Mouse (Mus musculus) right cerebral cortex, postnatal 25 days (tissue): ENCODE measurements around the gene Cdh5.
"Not testable (repeated sequence)": the region's sequence is repeated elsewhere in the genome, so short reads cannot be mapped to it uniquely, and the experiment has no call there.

Experiments used
- DNase-seq: peaks from one replicate; pipeline ENCODE4 v3.0.0; 2022

The Cdh5 gene

DNA sequence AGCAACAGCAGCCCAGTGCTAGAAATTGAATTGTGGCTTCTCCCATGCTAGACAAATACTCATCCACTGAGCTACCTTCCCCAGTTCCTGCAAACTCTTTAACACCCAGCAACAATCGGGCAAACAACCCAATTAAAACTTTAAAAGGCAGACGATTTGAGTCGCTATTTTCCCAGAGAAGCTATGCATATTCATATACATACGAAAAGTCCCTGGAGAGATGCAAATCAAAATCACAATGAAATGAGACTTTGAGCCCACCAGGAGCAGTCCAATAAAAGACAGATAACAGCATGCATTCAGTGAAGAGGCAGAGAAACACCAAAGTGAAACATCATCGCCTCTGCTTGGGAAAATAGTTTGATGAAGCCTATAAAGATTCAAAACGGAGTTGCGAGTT, 8.1 kb upstream of the Cdh5 start:
- no peak for DNase-seq

DNA sequence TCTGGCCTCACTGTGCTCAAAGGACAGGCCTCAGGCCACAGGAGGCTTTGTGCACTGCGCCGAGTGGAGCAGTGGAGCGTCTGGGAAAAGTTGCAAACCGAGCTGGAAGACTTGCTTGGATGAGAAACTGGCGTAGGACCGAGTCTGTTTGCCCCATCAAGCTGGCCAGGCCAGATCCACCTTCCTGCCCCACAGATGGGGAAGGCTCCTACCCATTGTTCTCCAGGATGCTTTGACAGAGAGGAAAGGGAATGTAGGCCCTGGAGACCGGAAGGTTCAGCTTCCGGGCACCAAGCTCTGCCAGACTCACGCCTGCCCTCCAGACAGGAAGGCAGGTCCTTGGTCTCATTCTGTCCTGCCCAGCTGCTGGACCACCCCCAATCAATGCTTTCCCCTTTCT, 5.8 kb upstream of the Cdh5 start:
- no peak for DNase-seq

DNA sequence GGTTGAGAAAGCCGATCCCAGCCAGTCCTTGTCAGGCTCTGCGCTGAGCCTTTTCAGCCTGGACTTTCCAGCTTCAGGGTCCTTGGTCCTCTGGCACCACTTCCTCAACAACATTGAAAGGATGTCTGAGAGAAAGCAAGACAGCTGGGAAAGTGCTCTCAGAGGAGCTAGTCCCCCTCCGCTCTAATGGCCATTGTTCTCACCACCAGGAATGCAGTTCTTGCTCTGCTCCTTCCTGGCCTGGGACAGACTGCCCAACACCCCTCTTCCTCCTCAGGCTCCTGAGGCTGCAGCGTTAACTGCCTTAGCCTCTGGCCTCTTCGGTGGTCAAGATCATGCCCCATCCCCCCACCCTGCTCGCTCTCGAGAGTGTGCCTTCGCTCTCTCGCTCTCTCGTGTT, 4.8 kb upstream of the Cdh5 start:
- DNase-seq: no peak

DNA sequence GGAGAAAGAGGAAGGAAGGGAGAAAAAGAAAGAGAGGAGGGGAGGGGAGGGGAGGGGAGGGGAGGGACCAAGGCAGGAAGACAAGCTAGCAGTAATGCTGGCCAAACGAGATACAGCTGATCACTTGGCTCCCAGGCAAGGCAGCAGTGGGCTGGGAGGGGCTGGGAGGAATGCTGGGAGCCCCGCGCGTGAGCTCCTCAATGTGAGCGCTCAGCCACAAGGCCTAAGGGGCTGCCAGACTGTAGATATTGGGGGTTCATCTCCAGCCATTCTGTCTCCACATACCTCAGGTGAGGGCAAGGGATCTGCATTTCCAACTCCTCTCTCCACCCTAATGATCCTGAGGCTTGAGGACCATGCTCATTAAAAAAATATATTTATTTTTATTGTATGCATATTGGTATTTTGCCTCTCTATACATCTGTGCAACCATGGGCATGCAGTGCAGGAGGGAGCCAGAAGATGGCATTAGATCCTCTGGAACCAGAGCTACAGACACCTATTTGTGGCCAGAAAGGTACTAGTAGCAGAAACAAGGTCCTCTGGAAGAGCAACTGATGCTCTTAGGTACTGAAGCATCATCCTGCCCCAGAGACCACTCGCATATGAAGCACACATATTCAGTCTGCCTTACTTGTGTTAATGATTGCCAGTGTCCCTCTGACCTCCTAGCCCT, 2.6 kb upstream of the Cdh5 start:
- DNase-seq: no peak

DNA sequence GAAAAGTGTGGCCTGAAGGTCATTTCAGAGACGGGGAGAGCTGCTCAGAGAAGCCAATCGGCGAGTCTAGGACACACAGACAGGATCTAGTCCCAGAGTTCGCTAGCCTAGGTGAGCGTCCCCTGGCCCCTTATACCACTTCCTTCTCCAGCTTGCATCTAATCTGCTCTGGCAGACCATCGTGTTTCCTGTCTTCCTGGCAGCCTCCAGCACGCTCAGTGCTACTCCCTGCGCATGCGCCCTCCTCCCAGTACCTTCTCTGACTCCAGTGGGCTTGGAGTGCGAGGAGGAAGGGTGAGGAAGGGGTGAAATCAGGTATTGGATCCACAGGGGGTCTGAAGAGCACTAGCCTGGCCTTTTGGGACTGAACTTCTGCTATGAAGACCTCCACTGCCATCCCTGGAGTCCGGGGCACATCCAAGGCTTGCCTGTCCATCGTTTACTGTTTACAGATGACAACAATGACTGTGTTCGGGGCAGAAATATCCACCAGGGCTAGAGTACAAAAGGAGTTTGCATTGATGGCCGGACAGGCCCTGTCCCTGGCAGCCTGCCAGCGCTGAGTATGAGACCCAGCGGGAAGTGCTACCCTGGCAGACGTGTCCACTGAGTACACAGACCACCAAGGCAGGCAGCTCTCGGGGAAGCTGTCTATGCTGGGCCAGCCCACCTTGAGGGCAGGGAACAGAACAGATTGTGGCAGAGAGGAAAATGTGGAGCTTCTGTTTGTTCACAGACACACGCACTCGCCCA, 1.9 kb upstream of the Cdh5 start:
- DNase-seq: no peak

DNA sequence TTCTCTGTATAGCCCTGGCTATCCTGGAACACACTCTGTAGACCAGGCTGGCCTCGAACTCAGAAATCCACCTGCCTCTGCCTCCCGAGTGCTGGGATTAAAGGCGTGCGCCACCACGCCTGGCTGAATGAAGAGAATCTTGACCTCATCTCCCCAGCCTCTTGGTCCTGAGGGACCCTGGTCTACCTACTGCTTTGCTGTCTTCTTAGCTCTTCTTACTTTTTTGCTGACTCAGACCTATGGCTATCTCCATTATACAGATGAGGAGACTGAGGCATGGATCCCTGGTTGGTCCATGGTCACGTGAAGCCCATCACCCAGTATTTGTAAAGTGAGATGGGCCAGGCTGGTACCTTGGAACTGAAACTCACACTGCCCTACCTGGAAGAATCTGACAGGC, 701 bp upstream of the Cdh5 start:
- not testable (repeated sequence) for DNase-seq

DNA sequence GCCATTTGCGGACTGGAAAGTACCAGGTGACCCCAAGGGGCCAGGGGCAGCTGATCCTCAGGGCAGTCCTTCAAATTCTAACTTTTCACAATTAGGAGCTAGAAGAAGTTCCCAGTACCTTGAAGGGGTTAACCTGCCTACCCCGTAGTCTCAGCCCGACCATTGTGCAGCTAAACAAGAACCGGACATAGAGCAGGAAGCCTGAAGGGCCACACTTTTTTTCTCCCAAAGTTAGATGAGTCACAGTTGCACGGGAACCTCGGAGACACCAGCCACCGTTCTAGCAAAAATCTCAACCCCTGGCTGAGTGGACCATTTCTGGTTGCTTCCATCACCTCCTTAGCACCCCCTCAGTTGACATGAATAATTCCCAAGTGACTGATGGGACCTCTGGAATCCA, 2.0 kb downstream of the Cdh5 start:
- no peak for DNase-seq

DNA sequence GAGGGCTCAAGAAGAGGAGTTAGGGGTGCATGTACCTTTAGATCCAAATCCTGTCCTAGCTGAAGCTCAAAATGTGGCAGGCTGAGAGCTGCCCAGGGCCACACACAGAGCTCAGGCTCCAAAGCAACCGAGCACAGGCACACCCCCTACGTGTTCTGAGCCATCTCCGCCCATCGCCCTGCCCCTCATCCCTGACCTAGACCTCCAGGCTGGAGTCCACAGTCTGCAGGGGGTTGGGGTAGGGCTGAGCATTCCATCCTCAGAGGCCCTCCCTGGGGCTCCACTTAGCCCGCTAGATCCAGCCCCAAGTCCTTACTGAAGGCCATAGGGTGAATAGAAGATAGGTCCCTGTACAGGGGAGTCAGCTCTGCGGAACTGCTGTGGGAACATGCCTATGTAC, 4.3 kb downstream of the Cdh5 start:
- DNase-seq: no peak

DNA sequence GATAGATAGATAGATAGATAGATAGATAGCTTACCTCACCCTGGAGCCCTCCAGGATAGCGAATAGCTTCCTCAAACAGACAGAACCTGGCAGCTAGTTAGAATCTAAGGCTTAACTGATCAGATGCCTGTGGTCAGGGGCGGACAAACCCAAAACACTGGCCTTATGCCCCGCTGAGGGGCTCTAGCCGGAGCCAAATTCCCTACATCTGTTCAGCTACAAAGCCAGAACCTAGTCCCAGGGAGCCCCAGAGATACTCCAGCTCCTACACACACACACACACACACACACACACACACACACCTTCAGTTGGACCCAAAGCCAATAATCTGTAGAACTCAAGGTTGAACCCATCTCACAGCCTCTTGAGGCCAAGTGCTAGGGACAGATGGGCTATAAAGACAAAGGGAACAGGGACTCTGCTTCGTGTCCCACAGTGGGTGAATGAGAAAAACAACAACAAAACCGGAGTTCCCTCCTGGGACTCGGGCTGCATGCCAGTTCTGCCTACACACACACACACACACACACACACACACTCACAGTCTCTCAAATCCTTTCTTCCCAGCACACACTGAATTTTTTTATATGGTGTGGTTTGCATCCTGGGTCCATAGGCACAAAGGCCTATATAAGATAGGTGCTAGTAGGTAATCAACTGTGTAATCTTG, 5.0 kb downstream of the Cdh5 start:
- no peak for DNase-seq

DNA sequence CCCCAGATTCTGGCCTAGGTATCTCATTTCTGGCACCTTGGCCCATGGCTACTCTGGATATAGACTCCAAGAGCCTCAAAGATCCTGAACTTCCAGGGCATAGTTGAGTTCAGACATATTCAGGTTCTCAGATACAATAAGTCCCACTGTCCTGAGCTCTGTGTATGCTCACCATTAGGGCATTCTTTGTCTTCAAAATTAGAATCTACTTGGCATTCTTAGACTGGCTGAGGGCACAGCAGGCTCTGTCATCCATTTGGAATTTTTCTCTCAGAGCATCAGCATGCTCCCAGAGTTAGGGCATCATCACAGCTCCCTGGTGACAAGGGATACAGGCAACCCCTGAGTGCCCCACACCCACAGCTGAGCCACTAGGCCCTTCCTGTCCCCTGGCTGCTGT, 5.7 kb downstream of the Cdh5 start:
- no peak for DNase-seq

DNA sequence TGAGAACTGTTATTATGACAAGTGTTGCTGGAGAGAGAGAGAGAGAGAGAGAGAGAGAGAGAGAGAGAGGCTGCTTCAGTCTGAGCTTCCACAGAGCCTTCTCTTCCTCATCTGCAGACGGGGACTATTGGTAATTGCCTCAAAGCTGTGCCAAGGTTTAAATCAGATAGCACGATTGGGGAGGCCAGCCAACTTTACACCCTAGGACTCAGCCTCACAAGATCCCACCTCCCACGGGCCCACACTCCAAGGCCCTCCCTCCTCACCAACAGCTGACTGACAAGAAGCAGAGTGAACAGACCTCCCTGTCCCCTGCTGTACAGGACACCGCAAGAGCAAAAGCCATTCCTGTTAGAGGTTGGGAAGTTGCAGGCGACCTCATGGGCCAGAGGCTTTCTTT, 6.6 kb downstream of the Cdh5 start:
- DNase-seq: no peak

DNA sequence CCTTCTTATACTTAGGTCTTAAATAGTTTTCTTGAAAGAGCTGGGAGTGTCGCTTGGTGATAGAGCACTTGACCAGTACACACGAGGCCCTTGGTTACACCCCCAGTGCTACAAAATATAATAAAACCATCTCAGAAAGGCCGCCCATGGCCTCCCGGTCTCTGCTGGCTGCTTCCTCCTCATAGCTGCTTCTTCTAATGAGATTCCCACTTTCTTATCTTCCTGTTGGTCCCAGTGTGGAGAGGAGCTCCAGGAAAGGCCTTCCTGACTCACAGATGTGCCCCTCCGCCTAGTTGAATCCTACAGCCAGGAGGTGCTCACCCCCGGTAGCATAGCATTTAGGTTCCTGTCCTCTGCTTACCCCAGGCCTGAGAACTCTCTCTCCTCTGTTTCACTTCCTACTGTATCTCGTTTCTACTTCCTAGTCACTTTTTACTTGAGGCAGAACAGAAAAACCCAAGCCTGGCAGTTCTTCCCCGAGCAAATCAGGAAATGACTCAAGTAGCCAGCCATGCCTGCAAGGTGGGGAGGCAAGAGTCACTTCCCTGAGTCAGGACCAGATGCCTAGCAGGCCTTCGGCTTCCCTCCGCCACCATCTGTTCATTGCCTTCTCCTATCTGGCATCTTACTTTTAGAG, 9.2 kb downstream of the Cdh5 start:
- no peak for DNase-seq

DNA sequence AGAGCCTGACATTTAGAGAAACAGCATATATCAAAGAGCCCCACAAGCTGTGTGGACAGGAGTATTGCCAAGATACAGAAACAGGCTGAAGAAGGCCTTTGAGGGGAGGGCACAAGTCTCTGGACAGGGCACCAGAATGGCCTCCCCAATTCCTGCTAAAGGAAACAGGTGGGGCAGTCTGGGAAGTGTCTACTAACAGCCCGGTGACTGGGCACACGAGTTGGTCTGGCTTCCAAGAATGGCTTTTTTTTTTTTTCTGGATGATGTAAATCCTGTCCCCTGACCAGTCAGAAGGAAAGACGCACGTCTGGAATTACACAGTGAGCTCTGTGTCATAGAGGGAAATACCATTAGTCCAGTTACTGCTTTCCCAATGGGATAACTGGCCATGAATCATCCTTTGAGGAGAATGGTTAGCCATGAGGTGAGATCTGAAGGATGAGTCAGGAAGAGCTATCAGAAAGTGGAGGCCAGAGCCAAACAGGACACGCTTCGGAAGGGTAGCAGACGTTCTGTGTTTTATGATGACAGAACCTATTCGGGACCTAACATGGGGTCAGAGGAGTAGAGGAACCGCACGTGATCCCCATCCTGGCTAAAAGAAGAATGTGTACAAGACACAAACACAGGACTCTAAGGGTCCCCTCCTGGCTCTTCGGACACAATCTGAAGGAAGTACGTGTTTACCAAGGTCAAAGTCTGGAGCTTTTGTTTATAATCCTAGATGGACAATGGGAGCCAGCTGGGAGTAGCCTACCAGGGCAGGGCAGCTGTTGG, 20.4 kb downstream of the Cdh5 start:
- DNase-seq: no peak

DNA sequence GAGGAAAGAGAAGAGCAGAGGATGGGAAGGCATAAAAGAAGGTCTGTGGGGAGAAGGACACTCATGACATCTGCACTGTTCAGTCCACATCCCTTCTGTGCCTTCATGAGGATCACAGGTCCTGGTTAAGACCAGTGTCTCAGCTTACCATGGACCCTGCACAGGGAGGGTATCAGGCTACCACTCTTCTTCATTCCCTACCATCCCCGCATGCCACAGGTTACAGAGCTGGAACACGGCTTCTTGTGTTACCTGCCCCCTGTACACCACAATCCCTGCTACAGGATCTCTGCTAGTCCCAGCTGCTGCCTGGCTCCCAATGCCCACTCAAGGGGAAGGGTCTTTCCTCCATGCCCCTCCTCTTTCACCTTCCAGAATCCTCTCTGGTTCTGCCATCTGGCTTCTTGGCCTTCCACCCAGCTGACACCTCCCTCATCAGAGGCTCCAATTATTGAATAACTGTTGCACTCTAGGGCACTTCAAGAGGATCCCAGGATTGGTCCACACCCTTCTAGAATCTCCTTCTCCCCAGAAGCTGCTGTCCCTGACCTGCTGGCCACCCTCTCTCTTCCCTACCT, 21.7 kb downstream of the Cdh5 start:
- DNase-seq: no peak

DNA sequence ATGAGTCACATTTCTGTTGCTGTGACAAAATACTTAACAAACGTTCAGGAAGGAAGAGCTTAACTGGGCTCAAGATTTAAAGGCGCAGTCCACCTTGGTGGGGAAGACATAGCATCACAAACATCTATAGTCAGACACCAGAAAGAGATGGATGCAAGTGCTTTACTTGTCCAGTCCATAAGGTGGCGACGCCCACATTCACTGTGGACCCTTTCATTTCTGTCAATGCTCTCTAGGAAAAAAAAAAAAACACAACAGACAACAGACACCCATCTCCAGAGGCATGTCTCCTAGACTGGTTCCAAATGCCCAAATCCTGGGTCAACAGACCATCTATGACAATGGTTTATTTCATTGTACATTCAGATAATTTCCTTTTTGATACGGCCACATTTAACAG, 23.1 kb downstream of the Cdh5 start:
- no peak for DNase-seq

DNA sequence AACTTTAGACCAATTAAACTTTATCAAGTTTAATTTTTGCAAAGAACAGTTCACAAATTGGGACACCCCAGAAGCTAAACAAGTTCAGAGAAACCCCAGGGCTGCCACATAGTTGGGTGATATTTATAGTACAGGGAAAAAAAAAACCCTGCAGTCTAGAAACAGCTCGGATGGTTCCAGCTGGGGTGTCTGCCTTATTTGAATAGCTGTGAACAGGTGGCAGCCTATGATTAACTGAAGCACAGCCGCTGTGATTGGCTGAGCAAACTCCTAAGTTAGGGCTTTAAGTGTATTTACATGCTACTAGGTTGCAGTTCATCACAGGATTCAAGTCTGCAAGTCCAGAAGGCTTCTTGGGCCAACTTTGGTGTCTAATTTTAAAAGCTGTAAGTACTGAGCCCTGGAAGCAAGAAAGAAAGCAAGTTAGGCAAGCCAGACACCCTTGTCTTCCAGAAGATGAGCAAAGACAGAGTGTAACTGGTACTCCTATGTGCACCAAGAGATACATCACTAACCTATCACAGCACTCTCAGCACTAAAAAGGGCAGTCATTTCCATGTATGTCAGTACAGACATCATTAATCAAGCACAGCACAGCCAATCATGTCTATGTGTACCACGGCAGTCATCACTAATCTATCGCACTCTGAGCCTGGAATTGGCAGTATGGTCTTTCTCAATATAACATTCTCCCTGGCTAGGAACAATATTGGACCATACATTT, 25.9 kb downstream of the Cdh5 start:
- DNase-seq: peak; percentile 55

DNA sequence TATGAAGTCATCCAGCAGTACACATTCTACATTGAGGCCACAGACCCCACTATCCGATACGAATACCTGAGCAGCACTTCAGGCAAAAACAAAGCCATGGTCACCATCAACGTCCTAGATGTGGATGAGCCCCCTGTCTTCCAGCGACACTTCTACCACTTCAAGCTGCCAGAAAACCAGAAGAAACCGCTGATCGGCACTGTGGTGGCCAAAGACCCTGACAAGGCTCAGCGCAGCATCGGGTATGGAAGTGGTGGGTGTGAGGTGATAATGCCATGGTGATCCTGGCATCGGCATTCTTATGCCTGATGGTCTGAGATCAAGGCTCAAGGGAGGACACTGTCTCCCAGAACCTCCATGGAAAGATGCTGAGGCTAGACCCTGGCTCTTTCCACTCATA, 29.5 kb downstream of the Cdh5 start:
- no peak for DNase-seq

DNA sequence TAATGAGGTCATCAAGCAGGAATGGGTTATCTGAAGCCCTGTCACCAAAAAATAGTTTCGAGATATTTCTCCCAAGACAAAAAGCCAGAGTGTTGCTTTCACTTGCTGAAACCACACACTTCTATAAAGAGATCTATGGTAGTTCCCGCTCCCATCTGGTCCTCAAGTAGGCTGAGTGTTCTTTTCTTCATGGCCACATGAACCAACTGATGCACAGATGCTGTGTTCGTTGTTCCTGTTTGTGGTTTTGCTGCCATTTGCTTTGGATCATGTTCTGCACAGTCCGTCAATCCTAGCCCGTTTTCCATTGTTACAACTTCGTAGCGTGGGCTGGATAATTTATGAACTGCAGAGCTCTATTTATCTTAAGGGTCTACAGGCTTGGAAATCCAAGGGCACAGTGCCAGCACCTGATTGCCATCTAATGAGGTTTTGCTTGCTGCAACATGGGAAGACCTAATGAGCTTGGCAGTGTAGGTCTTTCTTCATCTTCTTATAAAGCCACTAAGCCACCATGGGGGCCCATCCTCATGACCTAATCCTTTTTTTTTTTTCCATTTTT, 30.1 kb downstream of the Cdh5 start:
- DNase-seq: no peak

DNA sequence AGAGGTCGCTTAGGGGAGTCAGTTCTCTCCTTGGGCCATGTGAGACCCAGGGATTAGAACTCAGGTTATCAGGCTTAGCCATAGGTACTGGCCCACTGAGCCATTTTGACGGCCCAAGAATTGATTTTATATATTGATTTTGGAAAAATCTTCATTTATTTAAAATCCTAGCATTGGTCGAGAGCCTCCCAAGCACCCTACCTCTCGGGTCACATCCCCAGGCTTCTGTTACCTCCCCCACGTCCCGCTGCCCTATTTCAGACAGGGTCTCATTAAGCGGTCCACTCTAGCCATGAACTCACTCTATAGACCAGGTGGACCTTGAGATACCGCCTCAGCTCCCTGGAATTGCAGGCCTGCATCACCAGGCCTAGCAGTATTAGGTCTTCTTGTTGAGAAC, 33.1 kb downstream of the Cdh5 start:
- DNase-seq: no peak

DNA sequence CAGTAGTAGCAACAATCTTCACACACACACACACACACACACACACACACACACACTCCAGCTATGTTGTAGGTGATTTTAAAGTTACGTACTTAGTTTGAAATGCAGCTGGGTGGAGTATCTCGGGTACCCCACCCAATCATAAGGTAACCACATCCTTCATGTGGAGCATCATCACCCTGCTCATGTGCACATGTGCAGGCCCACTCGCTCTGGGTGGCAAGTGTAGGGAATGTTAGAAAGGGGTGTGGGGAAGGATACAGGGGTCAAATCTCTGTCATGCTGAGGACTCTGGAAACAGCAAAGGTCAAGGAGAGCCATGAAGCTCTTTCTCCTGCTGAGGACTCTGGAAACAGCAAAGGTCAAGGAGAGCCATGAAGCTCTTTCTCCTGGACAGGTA, 34.9 kb downstream of the Cdh5 start:
- no peak for DNase-seq

DNA sequence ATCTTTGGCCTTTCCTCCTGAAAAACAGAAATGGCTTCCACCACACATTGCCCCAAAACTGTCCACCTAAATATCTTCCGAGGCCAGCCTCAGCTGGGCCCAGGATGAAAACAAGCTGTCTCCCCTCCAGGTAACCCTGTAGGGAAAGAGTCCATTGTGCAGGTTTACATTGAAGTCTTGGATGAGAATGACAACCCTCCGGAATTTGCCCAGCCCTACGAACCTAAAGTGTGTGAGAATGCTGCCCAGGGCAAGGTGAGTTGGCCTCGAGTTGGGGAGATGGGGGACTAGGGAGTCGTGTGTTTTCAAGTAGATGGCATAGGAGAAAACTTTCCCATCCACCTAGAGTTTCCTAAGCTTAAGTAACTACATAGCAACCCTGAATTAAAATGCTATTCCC, 36.2 kb downstream of the Cdh5 start:
- no peak for DNase-seq

DNA sequence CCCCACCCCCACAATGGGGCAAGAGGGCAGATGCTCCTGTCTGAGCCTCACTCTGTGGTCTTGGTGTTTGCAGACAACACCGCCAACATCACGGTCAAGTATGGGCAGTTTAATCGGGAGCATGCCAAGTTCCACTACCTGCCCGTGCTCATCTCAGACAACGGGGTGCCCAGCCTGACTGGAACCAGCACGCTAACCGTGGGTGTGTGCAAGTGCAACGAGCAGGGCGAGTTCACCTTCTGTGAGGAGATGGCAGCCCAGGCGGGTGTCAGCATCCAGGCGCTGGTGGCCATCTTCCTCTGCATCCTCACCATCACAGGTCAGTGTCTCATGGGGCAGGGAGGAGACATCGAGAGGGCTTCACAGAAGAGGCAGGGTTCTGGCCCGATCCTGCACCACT, 39.2 kb downstream of the Cdh5 start:
- no peak for DNase-seq
